Mouse (Mus musculus) limb, embryonic 14.5 days (tissue): ENCODE results near the gene Bpifb4. TPM values are rescaled to one million over a fixed set of nuclear protein-coding genes. Genes with fewer than 3 reads are reported as not detected.

Experiments
- ATAC-seq: fragments of 200-750 bp; cut with Nextera tagmentation; 2 replicates; pipeline ENCODE4 v1.8.0; 2017; ENCODE audit warnings: low read depth, moderate number of reproducible peaks, moderate TSS enrichment; ENCODE audit not compliant: low FRiP score
- DNase-seq: peaks from one replicate; pipeline ENCODE4 v3.0.0-alpha.2; 2015; ENCODE audit warnings: low spot score
- H3K27ac ChIP-seq: fragments of 300-500 bp; sonication (generic); replicated peaks from 2 replicates; pipeline ENCODE4 v1.5.1; 2014; ENCODE audit warnings: low read depth, mild to moderate bottlenecking, low read length, moderate library complexity, mixed read lengths
- H3K27me3 ChIP-seq: fragments of 300-500 bp; sonication (generic); 2 replicates; pipeline ENCODE4 v1.6.1; 2014; ENCODE audit warnings: low read length, mixed read lengths; ENCODE audit not compliant: control insufficient read depth, insufficient read depth
- H3K36me3 ChIP-seq: fragments of 300-500 bp; sonication (generic); 2 replicates; pipeline ENCODE4 v1.6.1; 2014; ENCODE audit warnings: mild to moderate bottlenecking, low read length, moderate library complexity, mixed read lengths; ENCODE audit not compliant: control insufficient read depth, insufficient read depth
- H3K4me1 ChIP-seq: fragments of 300-500 bp; sonication (generic); 2 replicates; pipeline ENCODE4 v1.6.1; 2014; ENCODE audit warnings: antibody characterized with exemption, low read length, mixed read lengths; ENCODE audit not compliant: control insufficient read depth, insufficient read depth
- H3K4me2 ChIP-seq: fragments of 300-500 bp; sonication (generic); replicated peaks from 2 replicates; pipeline ENCODE4 v1.6.1; 2014; ENCODE audit warnings: low read depth, mild to moderate bottlenecking, low read length, moderate library complexity; ENCODE audit not compliant: severe bottlenecking
- H3K4me3 ChIP-seq: fragments of 300-500 bp; sonication (generic); replicated peaks from 2 replicates; pipeline ENCODE4 v1.5.1; 2014; ENCODE audit warnings: low read length
- H3K9ac ChIP-seq: fragments of 300-500 bp; sonication (generic); 2 replicates; pipeline ENCODE4 v1.6.1; 2014; ENCODE audit warnings: mild to moderate bottlenecking, low read depth, low read length, moderate library complexity; ENCODE audit not compliant: severe bottlenecking
- H3K9me3 ChIP-seq: fragments of 300-500 bp; sonication (generic); 2 replicates; pipeline ENCODE4 v1.6.1; 2016; ENCODE audit warnings: low read length; ENCODE audit not compliant: control insufficient read depth
- POLR2A ChIP-seq: fragments of 200-500 bp; IDR thresholded peaks from 2 replicates; pipeline ENCODE4 v1.8.0; 2012; ENCODE audit warnings: inconsistent platforms, mild to moderate bottlenecking, moderate library complexity, borderline replicate concordance; ENCODE audit not compliant: insufficient read depth, insufficient read length; ENCODE audit errors: extremely low read depth
- WGBS: fragments of 180-500 bp; shearing (Covaris S2); extraction: QIAGEN DNeasy Blood & Tissue Kit; methylation state at CpG from one replicate; pipeline ENCODE4 v1.1.7; 2014; 5-methylcytosine and 5-hydroxymethylcytosine counted together
- polyA plus RNA-seq, 2 experiments: library from polyadenylated mRNA; depleted of rRNA in 1 of 2; stranded (reverse) in 1 of 2; unstranded in 1 of 2; fragments of >200 nt; fragmentation: Nextera tagmentation in 1 of 2; extraction: Ambion mirVana in 1 of 2; gene quantifications; 2 replicates each; pipeline versions ENCODE4 v1.2.1 to v1.2.3; 2012 to 2014

Bpifb4 gene
- polyA plus RNA-seq, 2 experiments = not detected

GRCm38 (mm10) chr2:153917930-153918329 is 20.1 kb upstream of the Bpifb4 start, which contains the start of gene Bpifb3:
TSS of gene Bpifb3 (plus strand) at chr2:153918230.
- Histone ChIP-seq H3K36me3 (no peaks in the 10 kb centered on the region), H3K4me1 (no peaks in the 10 kb centered on the region), H3K4me3 (no peak within 1 kb of the TSS), H3K4me2 (no peak within 1 kb of the TSS), H3K9me3 (no peaks in the 10 kb centered on the region), H3K27me3 (no peaks in the 10 kb centered on the region), H3K9ac (no peak within 1 kb of the TSS), H3K27ac (no peak within 1 kb of the TSS)
- DNase-seq (no peak), ATAC-seq (no peak)
- WGBS = 67% methylated on average over 8 of the region's 8 CpGs
- no peak for TF ChIP-seq POLR2A

GRCm38 (mm10) chr2:153921246-153921645 is 16.8 kb upstream of the Bpifb4 start:
- no peak overlapping the region for H3K9ac ChIP-seq
- no peaks in the 10 kb centered on the region for H3K27me3 ChIP-seq
- WGBS = 88% methylated on average over 6 of the region's 6 CpGs
- ATAC-seq = no peak
- H3K4me2 ChIP-seq = no peak overlapping the region
- H3K27ac ChIP-seq = no peak overlapping the region
- no peaks in the 10 kb centered on the region for H3K4me1 ChIP-seq
- no peak overlapping the region for H3K4me3 ChIP-seq
- H3K9me3 ChIP-seq = no peaks in the 10 kb centered on the region
- TF ChIP-seq POLR2A = no peak
- H3K36me3 ChIP-seq = no peaks in the 10 kb centered on the region
- DNase-seq = no peak

GRCm38 (mm10) chr2:153929871-153930413 is 8.1 kb upstream of the Bpifb4 start:
- DNase-seq (peak; percentile 6), ATAC-seq (no peak)
- H3K9ac ChIP-seq = no peak overlapping the region
- no peak overlapping the region for H3K4me2 ChIP-seq
- H3K4me3 ChIP-seq = no peak overlapping the region
- 44% methylated on average over 3 of the region's 3 CpGs for WGBS
- H3K27ac ChIP-seq = no peak overlapping the region
- no peaks in the 10 kb centered on the region for H3K4me1 ChIP-seq
- H3K36me3 ChIP-seq = no peaks in the 10 kb centered on the region
- no peaks in the 10 kb centered on the region for H3K27me3 ChIP-seq
- H3K9me3 ChIP-seq = no peaks in the 10 kb centered on the region
- no peak for TF ChIP-seq POLR2A

GRCm38 (mm10) chr2:153931125-153931524 is 6.9 kb upstream of the Bpifb4 start:
- no peak for ATAC-seq
- Histone ChIP-seq H3K9ac (no peak overlapping the region), H3K9me3 (no peaks in the 10 kb centered on the region), H3K4me1 (no peaks in the 10 kb centered on the region), H3K36me3 (no peaks in the 10 kb centered on the region), H3K27ac (no peak overlapping the region), H3K4me3 (no peak overlapping the region), H3K27me3 (no peaks in the 10 kb centered on the region), H3K4me2 (no peak overlapping the region)
- no peak for TF ChIP-seq POLR2A
- no peak for DNase-seq
- WGBS = 76% methylated on average over 6 of the region's 6 CpGs

GRCm38 (mm10) chr2:153933311-153933710 is 4.7 kb upstream of the Bpifb4 start:
- Histone ChIP-seq H3K9ac (no peak overlapping the region), H3K27ac (no peak overlapping the region), H3K27me3 (no peaks in the 10 kb centered on the region), H3K4me2 (no peak overlapping the region), H3K36me3 (no peaks in the 10 kb centered on the region), H3K4me1 (no peaks in the 10 kb centered on the region), H3K4me3 (no peak overlapping the region), H3K9me3 (no peaks in the 10 kb centered on the region)
- ATAC-seq (no peak), DNase-seq (no peak)
- 75% methylated on average over 6 of the region's 6 CpGs for WGBS
- no peak for TF ChIP-seq POLR2A

GRCm38 (mm10) chr2:153935348-153935747 is 2.7 kb upstream of the Bpifb4 start:
- Histone ChIP-seq H3K9ac (no peak overlapping the region), H3K4me1 (no peaks in the 10 kb centered on the region), H3K9me3 (no peaks in the 10 kb centered on the region), H3K36me3 (no peaks in the 10 kb centered on the region), H3K27ac (no peak overlapping the region), H3K4me2 (no peak overlapping the region), H3K4me3 (no peak overlapping the region), H3K27me3 (no peaks in the 10 kb centered on the region)
- 88% methylated on average over 6 of the region's 6 CpGs for WGBS
- TF ChIP-seq POLR2A = no peak
- ATAC-seq (no peak), DNase-seq (no peak)
